Mouse (Mus musculus): Measurements from ENCODE around the gene Elovl1. TPM values are rescaled to one million over a fixed set of nuclear protein-coding genes. Genes with fewer than 3 reads are reported as not detected.

The Elovl1 gene
- polyA plus RNA-seq, 1 experiment from 2014 or later: 42.8 TPM

DNA sequence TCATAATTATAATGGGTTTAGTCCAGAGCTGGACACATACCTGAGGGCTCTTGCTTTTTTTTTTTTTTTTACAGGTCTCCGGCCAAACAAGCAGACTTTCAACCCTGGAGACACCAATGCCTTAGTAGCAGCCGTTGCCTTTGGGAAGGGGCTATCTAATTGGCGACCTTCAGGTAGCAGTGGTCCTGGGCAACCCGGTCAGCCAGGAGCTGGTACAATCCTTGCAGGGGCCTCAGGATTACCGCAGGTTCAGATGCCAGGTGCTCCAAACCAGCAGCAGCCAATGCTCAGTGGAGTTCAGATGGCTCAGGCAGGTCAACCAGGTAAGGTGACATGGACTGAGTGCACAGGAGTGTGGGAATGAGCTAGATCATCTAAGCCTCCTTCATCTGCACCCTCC, 14.3 kb upstream of the Elovl1 start:
- H3K36me3 ChIP-seq (replicated peaks): peaks cover 80% of the 10 kb centered on the region
- 95% methylated on average over 5 of the region's 5 CpGs for WGBS
- H3K4me3 ChIP-seq: no peak overlapping the region
- no peak overlapping the region for H3K27ac ChIP-seq
- H3K27me3 ChIP-seq (ENCODE audit: poor library complexity, severe bottlenecking): no peaks in the 10 kb centered on the region
- H3K4me1 ChIP-seq: peaks cover 14% of the 10 kb centered on the region
- DNase-seq (ENCODE audit: extremely low spot score, low spot score): no peak
- H3K9me3 ChIP-seq: no peaks in the 10 kb centered on the region

DNA sequence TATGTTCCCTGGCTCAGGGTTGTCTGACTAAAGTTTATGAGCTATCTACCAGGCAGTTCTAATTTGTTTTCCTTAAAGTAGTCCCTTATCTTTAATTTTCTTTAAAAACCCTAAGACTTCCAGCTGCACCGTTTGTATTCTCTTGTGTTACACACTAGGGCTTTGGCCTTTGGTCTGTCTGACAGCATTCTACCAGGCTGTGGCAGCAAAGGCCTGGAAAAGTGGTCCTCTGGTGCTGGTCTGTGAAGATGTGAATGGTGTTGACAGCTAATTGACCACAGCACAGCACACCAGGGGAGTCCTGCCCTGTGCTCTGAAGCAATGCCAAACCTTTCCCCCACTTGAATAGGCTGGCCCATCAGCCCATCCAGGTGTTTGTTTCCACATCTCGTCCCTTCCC, 12.1 kb upstream of the Elovl1 start:
- Histone ChIP-seq H3K4me3 (no peak overlapping the region), H3K27me3 (ENCODE audit: poor library complexity, severe bottlenecking) (no peaks in the 10 kb centered on the region), H3K36me3 (replicated peaks) (peaks cover 100% of the 10 kb centered on the region), H3K9me3 (no peaks in the 10 kb centered on the region), H3K4me1 (no peaks in the 10 kb centered on the region; the same call in 1 of the 2 replicates), H3K27ac (no peak overlapping the region)
- DNase-seq (ENCODE audit: extremely low spot score, low spot score): no peak
- WGBS: 90% methylated on average over 2 of the region's 2 CpGs

DNA sequence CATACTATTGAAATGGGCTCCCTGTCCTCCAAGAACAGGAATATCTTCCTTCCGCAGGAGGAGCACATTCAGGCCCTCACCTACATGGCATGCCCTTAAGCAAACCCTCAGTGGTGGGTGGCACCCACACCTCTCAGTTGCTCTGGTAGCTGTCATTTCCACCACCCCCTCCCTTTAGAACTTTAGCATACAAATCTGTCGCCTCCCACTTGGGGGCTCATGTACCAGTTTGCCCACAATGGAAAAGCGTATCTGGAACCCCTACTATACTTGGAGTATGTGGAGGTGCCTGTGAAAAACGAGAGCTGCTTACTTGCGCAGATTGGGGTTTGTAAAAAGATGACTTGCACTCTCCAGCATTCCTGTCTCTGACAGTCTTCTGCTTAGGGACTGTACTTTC, 11.6 kb upstream of the Elovl1 start:
- H3K27ac ChIP-seq: no peak overlapping the region
- no peaks in the 10 kb centered on the region for H3K27me3 ChIP-seq (ENCODE audit: poor library complexity, severe bottlenecking)
- no peaks in the 10 kb centered on the region for H3K9me3 ChIP-seq
- H3K36me3 ChIP-seq (replicated peaks): peaks cover 100% of the 10 kb centered on the region
- H3K4me3 ChIP-seq: no peak overlapping the region
- WGBS: 97% methylated on average over 5 of the region's 5 CpGs
- no peaks in the 10 kb centered on the region; the same call in 1 of the 2 replicates for H3K4me1 ChIP-seq
- DNase-seq (ENCODE audit: extremely low spot score, low spot score): no peak

DNA sequence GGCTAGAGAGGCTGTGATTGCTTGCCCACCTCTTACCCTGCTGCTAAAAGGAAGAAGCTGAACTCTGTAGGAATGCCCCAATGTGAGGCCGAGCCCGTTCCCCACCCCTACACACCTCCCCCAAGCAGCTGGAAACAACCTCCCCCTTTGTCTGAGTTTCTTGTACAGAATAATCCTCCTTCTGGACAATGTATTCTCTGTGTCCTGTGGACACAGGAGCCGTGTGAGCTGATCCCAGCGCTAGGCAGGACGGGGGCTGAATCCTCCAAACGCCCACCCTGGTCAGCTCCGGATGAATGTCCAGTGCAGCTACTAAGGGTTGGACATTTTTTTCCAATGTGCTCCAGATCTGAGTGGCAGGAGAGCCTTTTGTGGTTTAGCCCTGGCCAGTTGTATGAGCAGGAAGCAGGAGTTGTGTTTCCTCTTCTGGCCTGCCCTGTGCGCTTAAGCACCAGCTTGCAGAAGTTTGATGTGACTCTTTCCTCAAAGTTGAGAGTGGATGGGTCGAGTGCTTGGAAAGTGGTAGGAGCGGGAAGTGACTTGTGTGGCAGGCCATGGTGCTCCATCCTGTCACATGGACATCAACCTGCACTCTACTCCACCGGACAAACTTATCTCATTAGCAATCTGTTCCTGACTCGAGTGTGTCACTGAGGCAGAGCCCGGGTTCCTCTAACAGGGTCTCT, 10.6 kb upstream of the Elovl1 start:
- Histone ChIP-seq H3K27me3 (ENCODE audit: poor library complexity, severe bottlenecking) (no peaks in the 10 kb centered on the region), H3K36me3 (replicated peaks) (peaks cover 99% of the 10 kb centered on the region), H3K27ac (no peak overlapping the region), H3K9me3 (no peaks in the 10 kb centered on the region), H3K4me3 (no peak overlapping the region), H3K4me1 (no peaks in the 10 kb centered on the region; the same call in 1 of the 2 replicates)
- DNase-seq (ENCODE audit: extremely low spot score, low spot score): no peak
- 85% methylated on average over 13 of the region's 13 CpGs for WGBS

DNA sequence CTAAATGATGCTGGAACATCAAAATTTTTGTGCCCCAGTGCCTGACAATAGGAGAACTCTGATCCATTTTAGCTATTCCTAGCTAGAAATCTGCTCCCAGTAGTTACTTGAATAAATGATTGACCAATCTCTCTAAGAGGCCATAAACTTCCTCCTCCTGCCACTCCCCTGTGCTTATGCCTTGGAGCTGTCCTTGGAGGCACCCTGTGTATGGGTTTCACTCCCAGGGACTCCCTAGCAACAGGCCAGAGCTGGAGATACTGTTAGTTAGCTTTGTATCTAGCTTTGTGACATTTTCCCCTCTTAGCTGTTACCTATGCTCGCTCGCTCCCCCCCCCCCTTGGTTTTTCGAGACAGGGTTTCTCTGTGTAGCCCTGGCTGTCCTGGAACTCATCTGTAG, 6.5 kb upstream of the Elovl1 start:
- WGBS: 96% methylated on average over 3 of the region's 3 CpGs
- peaks cover 69% of the 10 kb centered on the region for H3K36me3 ChIP-seq (replicated peaks)

DNA sequence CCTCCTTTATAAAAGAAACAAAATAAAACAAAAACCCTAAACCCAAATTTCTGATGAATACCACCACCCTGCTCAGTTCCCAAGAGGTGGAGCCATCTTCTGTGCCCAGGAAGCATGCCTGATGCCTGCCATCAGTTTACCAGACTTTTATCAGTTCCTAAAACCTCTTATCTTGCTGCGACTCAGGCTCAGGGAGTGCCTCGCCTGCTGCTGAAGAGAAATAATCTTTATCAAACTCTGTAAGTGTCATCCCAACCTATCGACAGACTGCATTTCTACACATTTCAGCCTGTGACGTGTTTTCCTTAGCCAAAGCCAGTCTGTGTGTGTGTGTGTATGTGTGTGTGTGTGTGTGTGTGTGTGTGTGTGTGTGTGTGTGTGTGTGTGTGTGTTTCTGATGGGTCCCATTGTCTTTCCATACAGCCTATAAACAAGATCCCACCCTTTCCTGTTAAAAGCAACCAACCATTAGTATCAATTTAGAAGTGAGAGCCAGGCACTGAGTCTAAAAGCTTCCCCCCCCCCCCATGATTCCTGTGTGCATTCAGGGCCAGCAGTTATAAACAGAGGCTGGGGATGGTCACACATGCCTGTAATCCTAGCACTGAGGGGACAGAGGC, 3.2 kb upstream of the Elovl1 start:
- Histone ChIP-seq H3K27ac (no peak overlapping the region), H3K4me1 (peaks cover 27% of the 10 kb centered on the region), H3K4me3 (no peak overlapping the region), H3K36me3 (replicated peaks) (peaks cover 38% of the 10 kb centered on the region), H3K9me3 (no peaks in the 10 kb centered on the region), H3K27me3 (ENCODE audit: poor library complexity, severe bottlenecking) (no peaks in the 10 kb centered on the region)
- WGBS: 93% methylated on average over 4 of the region's 4 CpGs
- no peak for DNase-seq (ENCODE audit: extremely low spot score, low spot score)

More for the DNA sequence above, 6.5 kb upstream of the Elovl1 start:
- Histone ChIP-seq H3K4me1 (no peaks in the 10 kb centered on the region; the same call in 1 of the 2 replicates), H3K27ac (no peak overlapping the region), H3K27me3 (ENCODE audit: poor library complexity, severe bottlenecking) (no peaks in the 10 kb centered on the region), H3K9me3 (no peaks in the 10 kb centered on the region), H3K4me3 (no peak overlapping the region)
- DNase-seq (ENCODE audit: extremely low spot score, low spot score): no peak

DNA sequence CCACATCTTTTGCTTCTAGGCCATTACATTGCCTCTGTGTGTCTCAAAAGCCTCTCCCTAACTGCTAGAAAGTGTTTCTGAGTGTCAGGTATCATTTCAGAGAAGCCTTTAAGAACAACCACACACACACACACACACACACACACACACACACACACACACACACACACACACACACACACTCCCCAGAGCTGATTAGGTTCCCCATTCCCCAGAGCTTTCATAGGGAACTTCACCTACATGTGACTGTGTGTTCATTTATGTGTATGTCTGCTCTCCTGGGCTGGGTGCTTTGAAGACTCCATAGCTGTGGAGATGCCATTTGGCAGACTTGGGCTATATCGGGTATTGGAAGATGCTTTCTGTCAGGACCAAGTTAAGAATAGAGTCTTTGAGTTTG, 2.5 kb upstream of the Elovl1 start:
- 89% methylated on average over 1 of the region's 1 CpGs for WGBS
- Histone ChIP-seq H3K9me3 (no peaks in the 10 kb centered on the region), H3K4me1 (peaks cover 31% of the 10 kb centered on the region), H3K36me3 (replicated peaks) (peaks cover 38% of the 10 kb centered on the region), H3K4me3 (no peak overlapping the region), H3K27ac (no peak overlapping the region), H3K27me3 (ENCODE audit: poor library complexity, severe bottlenecking) (no peaks in the 10 kb centered on the region)
- no peak for DNase-seq (ENCODE audit: extremely low spot score, low spot score)

DNA sequence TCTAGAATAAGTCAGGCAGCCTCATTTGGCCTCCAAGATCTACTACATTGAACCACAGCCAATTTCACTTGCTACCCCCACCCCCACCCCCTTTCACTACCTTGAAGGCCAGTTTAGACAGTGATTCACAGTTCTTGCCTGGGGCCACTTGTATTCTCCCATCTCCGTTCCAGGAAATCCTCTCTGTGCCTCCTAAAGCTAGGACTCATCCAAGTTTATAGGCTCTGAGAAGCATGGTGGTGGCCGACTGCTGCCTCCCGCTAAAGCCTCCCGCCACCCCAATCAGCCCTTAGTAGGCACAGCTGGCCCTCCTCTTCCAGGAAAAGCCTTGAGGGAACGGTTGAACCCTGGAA, 502 bp upstream of the Elovl1 start:
- 4% methylated on average over 5 of the region's 5 CpGs for WGBS
- H3K27me3 ChIP-seq (ENCODE audit: poor library complexity, severe bottlenecking): no peaks in the 10 kb centered on the region
- H3K27ac ChIP-seq: peak overlapping the region; percentile 92
- H3K9me3 ChIP-seq: no peaks in the 10 kb centered on the region
- peak overlapping the region; percentile 79 for H3K4me3 ChIP-seq
- no peak for DNase-seq (ENCODE audit: extremely low spot score, low spot score)
- peaks cover 41% of the 10 kb centered on the region for H3K36me3 ChIP-seq (replicated peaks)
- peaks cover 33% of the 10 kb centered on the region for H3K4me1 ChIP-seq

DNA sequence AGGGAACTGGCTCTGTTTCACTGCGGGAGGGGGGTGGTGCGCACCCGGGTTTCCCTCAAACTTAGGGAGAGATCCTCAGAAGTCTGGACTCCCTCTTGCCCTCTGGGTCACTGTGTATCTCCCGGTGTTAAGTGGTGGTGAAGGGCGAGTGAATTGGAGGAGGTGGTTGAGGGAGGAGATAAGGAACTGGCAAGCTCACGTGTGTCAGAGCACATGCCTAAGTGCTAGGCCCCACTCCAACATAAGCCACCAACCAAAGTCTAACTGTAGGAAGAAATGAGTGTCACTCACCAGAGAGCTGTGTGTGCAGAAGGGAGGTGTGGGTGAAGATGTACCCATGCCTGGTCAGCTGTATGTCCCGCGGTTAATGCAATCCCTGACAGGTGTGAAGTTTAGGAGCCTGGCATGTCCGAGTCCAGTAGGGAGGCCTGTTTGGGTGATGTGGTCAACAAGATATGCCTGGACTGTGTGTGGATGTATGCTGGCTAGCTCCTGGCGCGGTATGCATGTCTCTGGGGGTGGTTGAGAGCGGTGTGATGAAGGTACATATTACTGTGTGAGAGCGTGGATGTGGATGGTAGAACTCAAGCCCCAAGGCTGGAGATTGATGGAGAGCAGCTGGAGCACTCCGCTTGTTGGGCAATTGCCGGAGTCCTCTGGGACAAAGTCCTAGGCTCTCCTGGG, 780 bp downstream of the Elovl1 start:
- Histone ChIP-seq H3K27me3 (ENCODE audit: poor library complexity, severe bottlenecking) (no peaks in the 10 kb centered on the region), H3K27ac (peak overlapping the region; percentile 92), H3K36me3 (replicated peaks) (peaks cover 48% of the 10 kb centered on the region), H3K4me3 (peak overlapping the region; percentile 79), H3K9me3 (no peaks in the 10 kb centered on the region), H3K4me1 (peaks cover 40% of the 10 kb centered on the region)
- WGBS: 58% methylated on average over 15 of the region's 15 CpGs
- DNase-seq (ENCODE audit: extremely low spot score, low spot score): no peak

DNA sequence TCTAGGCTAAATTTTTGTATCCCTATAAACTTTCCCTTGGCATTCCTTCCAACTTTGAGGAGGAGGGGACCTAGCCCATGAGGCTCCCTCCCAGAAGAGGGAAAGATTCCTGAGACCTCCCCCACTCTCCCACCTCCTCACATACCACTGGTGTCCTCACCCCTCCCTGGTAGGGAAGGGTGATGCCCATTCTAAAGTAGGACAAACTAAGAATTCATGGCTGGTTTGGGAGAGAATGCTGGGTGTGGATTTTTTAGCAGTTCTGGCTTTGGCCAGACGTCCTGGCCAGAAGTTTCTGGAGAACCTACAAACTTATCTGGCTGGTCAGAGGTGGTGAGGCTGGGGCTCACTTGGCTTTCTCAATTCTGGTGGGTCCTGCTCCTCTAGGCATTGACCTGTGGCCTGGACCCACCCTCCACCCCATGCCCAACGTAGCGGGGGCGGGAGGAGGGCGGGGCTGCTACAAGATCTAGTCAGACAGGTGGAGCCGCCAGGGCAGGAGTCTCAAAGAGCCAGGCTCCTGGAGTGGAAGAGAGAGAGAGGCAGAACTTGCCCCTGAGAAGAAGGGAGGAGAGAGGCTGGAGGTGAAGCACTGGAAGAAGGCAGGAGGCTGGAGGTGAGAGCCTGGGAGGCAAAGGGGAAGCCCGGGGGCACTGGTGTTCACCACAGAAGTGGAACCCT, 1.5 kb downstream of the Elovl1 start:
- H3K27me3 ChIP-seq (ENCODE audit: poor library complexity, severe bottlenecking): no peaks in the 10 kb centered on the region
- H3K4me1 ChIP-seq: peaks cover 47% of the 10 kb centered on the region
- 59% methylated on average over 7 of the region's 7 CpGs for WGBS
- H3K4me3 ChIP-seq: peak overlapping the region; percentile 79
- H3K27ac ChIP-seq: peak overlapping the region; percentile 92; the same call in 1 of the 2 replicates
- no peaks in the 10 kb centered on the region for H3K9me3 ChIP-seq
- peaks cover 50% of the 10 kb centered on the region for H3K36me3 ChIP-seq (replicated peaks)
- DNase-seq (ENCODE audit: extremely low spot score, low spot score): no peak

DNA sequence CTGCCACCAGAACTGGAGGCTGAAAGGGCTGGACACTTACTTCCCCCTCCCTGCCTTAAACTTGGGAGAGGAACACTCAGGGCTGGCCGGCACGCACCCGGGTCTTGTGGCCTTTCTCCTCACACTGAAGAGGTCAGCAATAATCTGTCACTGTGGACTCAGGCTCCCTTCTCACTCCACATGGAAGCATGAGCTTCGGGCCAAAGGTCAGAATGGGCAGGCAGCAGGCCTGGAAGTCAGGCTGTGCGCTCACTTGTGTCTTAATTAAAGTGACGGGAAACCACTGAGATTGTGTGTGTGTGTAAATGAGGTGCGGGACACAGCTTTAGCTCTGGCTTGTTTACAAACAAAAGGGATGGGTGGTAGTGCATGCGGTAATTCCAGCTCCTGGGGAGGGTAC, 4.4 kb downstream of the Elovl1 start:
- no peak for DNase-seq (ENCODE audit: extremely low spot score, low spot score)
- no peak overlapping the region for H3K4me3 ChIP-seq
- peaks cover 68% of the 10 kb centered on the region for H3K36me3 ChIP-seq (replicated peaks)
- H3K27me3 ChIP-seq (ENCODE audit: poor library complexity, severe bottlenecking): no peaks in the 10 kb centered on the region
- peaks cover 69% of the 10 kb centered on the region for H3K4me1 ChIP-seq
- no peaks in the 10 kb centered on the region for H3K9me3 ChIP-seq
- no peak overlapping the region for H3K27ac ChIP-seq
- 85% methylated on average over 8 of the region's 8 CpGs for WGBS

DNA sequence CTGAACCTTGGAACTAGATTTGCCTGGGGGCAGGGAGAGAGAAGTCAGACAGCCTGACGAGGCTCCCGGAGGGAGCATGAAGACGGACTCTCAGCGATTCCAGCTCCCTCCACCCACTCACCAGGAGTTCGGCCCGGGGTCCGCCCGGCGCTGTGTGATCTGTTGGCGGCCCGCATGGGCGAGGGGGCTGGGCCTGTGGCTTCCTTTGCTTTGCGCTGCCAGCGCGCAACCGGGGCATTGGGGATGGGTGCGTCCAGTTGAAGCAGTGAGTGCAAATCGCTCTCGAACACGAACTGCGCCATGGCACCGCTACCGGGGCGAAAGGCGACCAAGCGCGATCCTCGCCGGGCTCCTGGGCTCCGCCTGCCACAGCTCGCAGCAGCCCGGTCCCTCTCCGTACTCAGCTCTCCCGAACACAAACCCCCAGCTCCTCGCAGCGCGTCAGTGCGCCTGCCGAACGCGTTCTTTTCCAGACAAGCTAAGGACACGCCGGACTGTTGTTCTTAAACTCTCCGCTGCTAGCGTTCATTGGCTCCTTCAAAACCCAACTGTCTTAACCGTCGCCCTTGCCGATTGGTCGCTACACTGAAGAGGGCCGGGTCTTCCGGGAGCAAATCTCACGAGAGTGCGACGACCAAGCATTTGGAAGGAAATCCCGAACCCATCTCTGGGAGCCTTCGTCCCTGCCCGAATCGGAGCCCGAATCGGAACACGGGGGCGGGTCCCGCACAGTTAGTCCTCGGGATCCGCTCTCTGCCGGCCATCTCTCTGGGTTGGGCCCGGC, 9.1 kb downstream of the Elovl1 start, which contains the start of gene Cdc20:
Cdc20 (minus strand) TSS at position 533 of the 784 bp plus-strand sequence.
- no peaks in the 10 kb centered on the region for H3K9me3 ChIP-seq
- H3K36me3 ChIP-seq (replicated peaks): peaks cover 42% of the 10 kb centered on the region
- DNase-seq (ENCODE audit: extremely low spot score, low spot score): peak; percentile 95
- peak within 1 kb of the TSS; percentile 99 for H3K4me3 ChIP-seq
- H3K27me3 ChIP-seq (ENCODE audit: poor library complexity, severe bottlenecking): no peaks in the 10 kb centered on the region
- WGBS: under 1% methylated on average over 67 of the region's 67 CpGs
- peak within 1 kb of the TSS; percentile 96 for H3K27ac ChIP-seq
- H3K4me1 ChIP-seq: peaks cover 50% of the 10 kb centered on the region

Data from forebrain, embryonic 10.5 days (tissue).